Comparison of ENCODE assay signal across 14 mouse cellular contexts in the genomic region with DNA sequence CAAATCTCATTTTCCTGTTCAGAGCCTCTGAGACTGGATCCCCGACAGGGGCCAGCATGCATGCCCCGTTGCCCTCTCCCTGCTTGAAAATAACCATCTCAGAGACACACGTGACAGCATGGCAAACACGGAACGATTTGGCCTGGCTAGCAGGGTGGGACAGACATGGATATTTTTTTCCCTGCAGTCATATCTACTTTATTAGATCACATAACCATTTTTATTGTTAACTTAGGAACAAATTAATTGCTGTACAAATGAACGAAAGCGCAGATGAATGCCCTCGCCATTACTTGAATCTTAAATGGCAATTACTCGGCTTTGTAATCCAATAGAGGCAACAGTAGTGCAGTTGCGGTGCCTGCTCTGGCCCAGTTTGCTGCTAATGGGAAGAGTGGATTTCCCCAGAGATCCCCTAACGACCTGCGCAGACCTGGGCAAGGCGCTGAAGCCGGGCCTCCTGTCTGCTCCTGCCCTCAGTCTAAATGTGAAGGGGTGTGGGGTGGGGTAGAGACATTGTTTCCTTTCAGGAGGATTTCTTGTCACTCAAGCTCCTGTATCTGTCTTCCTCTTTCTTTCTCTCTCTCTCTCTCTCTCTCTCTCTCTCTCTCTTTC.
DNase-seq lines count a peak whose midpoint lies in the region; ATAC-seq and TF ChIP-seq lines count a peak whose summit lies in the region.
"Had no signal": no experiment of that assay in that cellular context is flagged by ENCODE, and none has a peak within 500 bp of the region (broad histone marks: within the 10 kb centered on the region; RNA-seq: fewer than 3 reads in every experiment).

No protein-coding gene starts in this region.

- H3K9me3 ChIP-seq in kidney, embryonic 14.5 days (ENCODE audit: control insufficient read depth, low read length), result 0 out of 2 replicates have a peak, but pooled peaks cover 3% of the 10 kb centered on the region
- no peaks in the 10 kb centered on the region for H3K9me3 ChIP-seq in embryonic facial prominence, embryonic 12.5 days
- H3K9me3 ChIP-seq in forebrain, postnatal 0 days (ENCODE audit: low read length), result no peaks in the 10 kb centered on the region
- no peaks in the 10 kb centered on the region for H3K9me3 ChIP-seq in limb, embryonic 14.5 days (ENCODE audit: control insufficient read depth, low read length)
- H3K9me3 ChIP-seq in kidney, embryonic 16.5 days (ENCODE audit: low read length), result no peaks in the 10 kb centered on the region; the same call in 1 of the 2 replicates

- WGBS in kidney, embryonic 14.5 days, result 60% methylated on average over 14 of the region's 14 CpGs
- WGBS in embryonic facial prominence, embryonic 12.5 days, result 27% methylated on average over 14 of the region's 14 CpGs
- WGBS in forebrain, postnatal 0 days, result 21% methylated on average over 14 of the region's 14 CpGs
- 18% methylated on average over 14 of the region's 14 CpGs for WGBS in limb, embryonic 14.5 days
- 55% methylated on average over 14 of the region's 14 CpGs for WGBS in kidney, embryonic 16.5 days

- H3K9ac ChIP-seq in kidney, embryonic 14.5 days (ENCODE audit: low read depth, low read length), result 0 out of 2 replicates have a peak overlapping the region, but pooled peaks have one; percentile 7
- no peak overlapping the region for H3K9ac ChIP-seq in embryonic facial prominence, embryonic 12.5 days
- H3K9ac ChIP-seq in forebrain, postnatal 0 days, result no peak overlapping the region
- H3K9ac ChIP-seq in limb, embryonic 14.5 days (ENCODE audit: low read depth, low read length, severe bottlenecking), result no peak overlapping the region
- H3K9ac ChIP-seq in kidney, embryonic 16.5 days (replicated peaks; ENCODE audit: low read length), result no peak overlapping the region
- H3K9ac ChIP-seq: lung, embryonic 14.5 days had no signal

- no peak overlapping the region for H3K4me2 ChIP-seq in kidney, embryonic 14.5 days (replicated peaks; ENCODE audit: low read depth, low read length)
- H3K4me2 ChIP-seq in embryonic facial prominence, embryonic 12.5 days (replicated peaks), result peak overlapping the region; percentile 8; the same call in 1 of the 2 replicates
- H3K4me2 ChIP-seq in forebrain, postnatal 0 days (ENCODE audit: low read depth), result no peak overlapping the region
- H3K4me2 ChIP-seq in limb, embryonic 14.5 days (replicated peaks; ENCODE audit: low read depth, low read length, severe bottlenecking), result no peak overlapping the region
- no peak overlapping the region for H3K4me2 ChIP-seq in kidney, embryonic 16.5 days (replicated peaks; ENCODE audit: low read depth, low read length)
- H3K4me2 ChIP-seq: lung, embryonic 14.5 days had no signal

- no peaks in the 10 kb centered on the region for H3K36me3 ChIP-seq in kidney, embryonic 14.5 days (ENCODE audit: control insufficient read depth, insufficient read depth, low read length)
- H3K36me3 ChIP-seq in embryonic facial prominence, embryonic 12.5 days, result no peaks in the 10 kb centered on the region
- H3K36me3 ChIP-seq in forebrain, postnatal 0 days (ENCODE audit: insufficient read depth), result no peaks in the 10 kb centered on the region
- no peaks in the 10 kb centered on the region for H3K36me3 ChIP-seq in limb, embryonic 14.5 days (ENCODE audit: control insufficient read depth, insufficient read depth, low read length)
- H3K36me3 ChIP-seq in kidney, embryonic 16.5 days (ENCODE audit: insufficient read depth, low read length), result no peaks in the 10 kb centered on the region

- no peak for TF ChIP-seq POLR2A in limb, embryonic 14.5 days (IDR thresholded peaks at IDR 0.05; ENCODE audit: borderline replicate concordance, extremely low read depth, insufficient read depth, insufficient read length)

- DNase-seq in kidney, postnatal 10 days, result no peak
- no peak for DNase-seq in forebrain, postnatal 0 days
- DNase-seq in limb, embryonic 14.5 days (ENCODE audit: low spot score), result no peak
- DNase-seq in thymus, postnatal 36 days, result no peak
- DNase-seq: adrenal gland, adult 2 months; heart, adult 18-20 months; kidney, postnatal 25 days; spleen, adult 18-20 months had no signal

- no peaks in the 10 kb centered on the region for H3K27me3 ChIP-seq in kidney, embryonic 14.5 days (ENCODE audit: control insufficient read depth, insufficient read depth, low read length)
- H3K27me3 ChIP-seq in embryonic facial prominence, embryonic 12.5 days, result no peaks in the 10 kb centered on the region
- no peaks in the 10 kb centered on the region for H3K27me3 ChIP-seq in forebrain, postnatal 0 days (ENCODE audit: insufficient read depth, low read length)
- no peaks in the 10 kb centered on the region for H3K27me3 ChIP-seq in limb, embryonic 14.5 days (ENCODE audit: control insufficient read depth, insufficient read depth, low read length)
- H3K27me3 ChIP-seq in kidney, embryonic 16.5 days (ENCODE audit: insufficient read depth, low read length), result no peaks in the 10 kb centered on the region

- H3K27ac ChIP-seq in kidney, embryonic 14.5 days (ENCODE audit: low read depth, low read length), result no peak overlapping the region
- peak overlapping the region; percentile 64; the same call in 1 of the 2 replicates for H3K27ac ChIP-seq in embryonic facial prominence, embryonic 12.5 days
- H3K27ac ChIP-seq in forebrain, postnatal 0 days (ENCODE audit: low read depth, low read length), result peak overlapping the region; percentile 96
- H3K27ac ChIP-seq in limb, embryonic 14.5 days (replicated peaks; ENCODE audit: low read depth, low read length), result peak overlapping the region; percentile 78
- H3K27ac ChIP-seq in kidney, embryonic 16.5 days (ENCODE audit: low read length), result no peak overlapping the region

- H3K4me1 ChIP-seq in kidney, embryonic 14.5 days (ENCODE audit: control insufficient read depth, insufficient read depth, low read length), result peaks cover 6% of the 10 kb centered on the region; the same call in 1 of the 2 replicates
- peaks cover 49% of the 10 kb centered on the region for H3K4me1 ChIP-seq in embryonic facial prominence, embryonic 12.5 days
- H3K4me1 ChIP-seq in forebrain, postnatal 0 days (ENCODE audit: insufficient read depth), result peaks cover 25% of the 10 kb centered on the region
- peaks cover 35% of the 10 kb centered on the region for H3K4me1 ChIP-seq in limb, embryonic 14.5 days (ENCODE audit: control insufficient read depth, insufficient read depth, low read length)
- H3K4me1 ChIP-seq in kidney, embryonic 16.5 days (ENCODE audit: insufficient read depth, low read length), result no peaks in the 10 kb centered on the region

- H3K4me3 ChIP-seq in kidney, embryonic 14.5 days (ENCODE audit: low read length), result no peak overlapping the region
- no peak overlapping the region for H3K4me3 ChIP-seq in embryonic facial prominence, embryonic 12.5 days
- H3K4me3 ChIP-seq in forebrain, postnatal 0 days (ENCODE audit: low read depth, low read length), result no peak overlapping the region
- no peak overlapping the region for H3K4me3 ChIP-seq in limb, embryonic 14.5 days (replicated peaks; ENCODE audit: low read length)
- no peak overlapping the region for H3K4me3 ChIP-seq in kidney, embryonic 16.5 days (ENCODE audit: low read length)
- H3K4me3 ChIP-seq: megakaryocyte, embryonic 14.5 days had no signal

- ATAC-seq in kidney, embryonic 14.5 days (ENCODE audit: low FRiP score, low TSS enrichment), result peak; percentile 28; the same call in 1 of the 2 replicates
- no peak for ATAC-seq in embryonic facial prominence, embryonic 12.5 days (ENCODE audit: insufficient number of reproducible peaks, insufficient read depth, low FRiP score, low TSS enrichment)
- ATAC-seq in forebrain, postnatal 0 days, result no peak
- ATAC-seq in limb, embryonic 14.5 days (ENCODE audit: low FRiP score, low read depth), result 0 out of 2 replicates have a peak, but pooled peaks have one; percentile 12
- ATAC-seq in frontal cortex, adult (ENCODE audit: low TSS enrichment), result no peak
- ATAC-seq in kidney, embryonic 16.5 days (ENCODE audit: low FRiP score, low TSS enrichment), result no peak

- TF ChIP-seq CTCF in forebrain, postnatal 0 days (IDR thresholded peaks at IDR 0.05; ENCODE audit: low read depth), result no peak

Comparison
In these comparisons a context has a peak if more than half of its experiments do, and no peak if none do; other contexts are left out.
1. ATAC-seq: peak in kidney, embryonic 14.5 days (single experiment) and limb, embryonic 14.5 days (single experiment); none in embryonic facial prominence, embryonic 12.5 days (single experiment), forebrain, postnatal 0 days (single experiment), frontal cortex, adult (single experiment) and kidney, embryonic 16.5 days (single experiment).
2. H3K27ac ChIP-seq: peak in embryonic facial prominence, embryonic 12.5 days (single experiment), forebrain, postnatal 0 days (single experiment) and limb, embryonic 14.5 days (single experiment); none in kidney, embryonic 14.5 days (single experiment) and kidney, embryonic 16.5 days (single experiment).